Mouse (Mus musculus): Measurements from ENCODE around the gene Gm20538.
A peak's percentile ranks its signal among the peaks of the same experiment; 100 is the strongest.

Gene Gm20538

GRCm38 (mm10) chr19:44530018-44530417 is 22.6 kb downstream of the Gm20538 start:
- DNase-seq, result no peak

GRCm38 (mm10) chr19:44525551-44526205 is 27.0 kb downstream of the Gm20538 start:
- no peak for DNase-seq

GRCm38 (mm10) chr19:44519152-44519551 is 33.5 kb downstream of the Gm20538 start:
- DNase-seq, result peak; percentile 26 to 53

- no peak for DNase-seq
Measured at GRCm38 (mm10) chr19:44517996-44518768, 34.4 kb downstream of the Gm20538 start.

GRCm38 (mm10) chr19:44515769-44516168 is 36.9 kb downstream of the Gm20538 start:
- no peak for DNase-seq

- DNase-seq, result no peak
Measured at GRCm38 (mm10) chr19:44514521-44515451, 37.8 kb downstream of the Gm20538 start.

GRCm38 (mm10) chr19:44513921-44514482 is 38.6 kb downstream of the Gm20538 start:
- no peak for DNase-seq

- DNase-seq, result no peak
Measured at GRCm38 (mm10) chr19:44513054-44513833, 39.4 kb downstream of the Gm20538 start.

GRCm38 (mm10) chr19:44512601-44513000 is 40.0 kb downstream of the Gm20538 start:
- no peak for DNase-seq

- DNase-seq, result peak; percentile 33 to 43
Measured at GRCm38 (mm10) chr19:44511451-44512231, 41.0 kb downstream of the Gm20538 start.

GRCm38 (mm10) chr19:44510534-44511175 is 42.0 kb downstream of the Gm20538 start:
- DNase-seq, result no peak

GRCm38 (mm10) chr19:44502741-44503140 is 49.9 kb downstream of the Gm20538 start:
- DNase-seq, result no peak

- no peak for DNase-seq
Measured at GRCm38 (mm10) chr19:44501925-44502324, 50.7 kb downstream of the Gm20538 start.

GRCm38 (mm10) chr19:44500240-44500639 is 52.4 kb downstream of the Gm20538 start:
- no peak for DNase-seq

GRCm38 (mm10) chr19:44498936-44499335 is 53.7 kb downstream of the Gm20538 start:
- DNase-seq, result no peak

- no peak for DNase-seq
Measured at GRCm38 (mm10) chr19:44496941-44497340, 55.7 kb downstream of the Gm20538 start.

GRCm38 (mm10) chr19:44496511-44496910 is 56.1 kb downstream of the Gm20538 start:
- DNase-seq, result no peak
